Mouse (Mus musculus): ENCODE measurements around the gene Mgat5.
A peak's percentile ranks its signal among the peaks of the same experiment; 100 is the strongest.

The Mgat5 gene

GRCm38 (mm10) chr1:127219161-127219560, 14.3 kb downstream of the Mgat5 start:
- DNase-seq = no peak

GRCm38 (mm10) chr1:127219621-127220020, 14.8 kb downstream of the Mgat5 start:
- no peak for DNase-seq

GRCm38 (mm10) chr1:127221998-127222736, 17.4 kb downstream of the Mgat5 start:
- DNase-seq = no peak

GRCm38 (mm10) chr1:127225060-127225459, 20.2 kb downstream of the Mgat5 start:
- DNase-seq = no peak

- DNase-seq = no peak
These were observed 24.2 kb downstream of the Mgat5 start for GRCm38 (mm10) chr1:127229011-127229410.

GRCm38 (mm10) chr1:127230468-127230867, 25.7 kb downstream of the Mgat5 start:
- no peak for DNase-seq

- no peak for DNase-seq
These were observed 28.4 kb downstream of the Mgat5 start for GRCm38 (mm10) chr1:127233191-127233651.

- no peak for DNase-seq
These were observed 30.3 kb downstream of the Mgat5 start for GRCm38 (mm10) chr1:127235157-127235556.

- DNase-seq = no peak
These were observed 31.6 kb downstream of the Mgat5 start for GRCm38 (mm10) chr1:127236396-127236795.

- DNase-seq = no peak
These were observed 34.1 kb downstream of the Mgat5 start for GRCm38 (mm10) chr1:127238871-127239314.

- DNase-seq = no peak
These were observed 35.1 kb downstream of the Mgat5 start for GRCm38 (mm10) chr1:127239914-127240313.

- DNase-seq = no peak
These were observed 37.5 kb downstream of the Mgat5 start for GRCm38 (mm10) chr1:127242151-127242887.

- DNase-seq = no peak
These were observed 38.2 kb downstream of the Mgat5 start for GRCm38 (mm10) chr1:127242888-127243588.

- DNase-seq = no peak
These were observed 39.4 kb downstream of the Mgat5 start for GRCm38 (mm10) chr1:127244054-127244770.

GRCm38 (mm10) chr1:127246158-127246557, 41.3 kb downstream of the Mgat5 start:
- no peak for DNase-seq

- no peak for DNase-seq
These were observed 43.6 kb downstream of the Mgat5 start for GRCm38 (mm10) chr1:127248433-127248832.

- DNase-seq = no peak
These were observed 44.8 kb downstream of the Mgat5 start for GRCm38 (mm10) chr1:127249621-127250020.

- no peak for DNase-seq
These were observed 45.5 kb downstream of the Mgat5 start for GRCm38 (mm10) chr1:127250313-127250712.

- no peak for DNase-seq
These were observed 46.9 kb downstream of the Mgat5 start for GRCm38 (mm10) chr1:127251751-127252150.

GRCm38 (mm10) chr1:127257005-127257404, 52.2 kb downstream of the Mgat5 start:
- no peak for DNase-seq

- no peak for DNase-seq
These were observed 54.9 kb downstream of the Mgat5 start for GRCm38 (mm10) chr1:127259669-127260068.

- peak; percentile 19 to 20 for DNase-seq
These were observed 56.2 kb downstream of the Mgat5 start for GRCm38 (mm10) chr1:127260969-127261368.
